Mouse (Mus musculus) effector memory CD4-positive, alpha-beta T cell, adult 5 months (primary cell): ENCODE measurements around the gene Mars. TPM values are rescaled to one million over a fixed set of nuclear protein-coding genes. Genes with fewer than 3 reads are reported as not detected.

Experiments used
- polyA plus RNA-seq: library from polyadenylated mRNA; unstranded; fragments of 100-300 nt; shearing (Covaris generic); gene quantifications from one replicate; pipeline ENCODE4 v1.2.1, GENCODE M21; 2017

Gene Mars
- 55.4 TPM for polyA plus RNA-seq

GRCm38 (mm10) chr10:127311476-127312355, at the start of gene Mars:
Mars (minus strand) TSS chr10:127311786.

GRCm38 (mm10) chr10:127353909-127354895, 42.6 kb upstream of the Mars start, which contains the start of gene Inhbe:
Inhbe (minus strand) TSS chr10:127354411.

GRCm38 (mm10) chr10:127341891-127342639, 30.5 kb upstream of the Mars start, which contains the start of gene Gli1:
Gli1 (minus strand) TSS chr10:127341974.

GRCm38 (mm10) chr10:127321621-127322020, 10.0 kb upstream of the Mars start, which contains the start of gene Arhgap9:
Arhgap9 (plus strand) TSS chr10:127321964.

GRCm38 (mm10) chr10:127288800-127289572, 22.6 kb downstream of the Mars start, which contains the start of gene Mbd6:
Mbd6 (minus strand) TSS chr10:127289018.

GRCm38 (mm10) chr10:127266112-127267091, 45.2 kb downstream of the Mars start, which contains the start of gene Dctn2:
Dctn2 (plus strand) TSS chr10:127266368.

GRCm38 (mm10) chr10:127262548-127263398, 48.8 kb downstream of the Mars start, which contains the start of gene Kif5a:
Kif5a (minus strand) TSS chr10:127263348.

Other genes starting within 250 kb of the Mars start
- 125 TPM for gene Cdk4, start 248.3 kb downstream of the Mars start, polyA plus RNA-seq
- 110 TPM for gene Tspan31, start 241.5 kb downstream of the Mars start, polyA plus RNA-seq
- gene Agap2, start 236.5 kb downstream of the Mars start, polyA plus RNA-seq, result 19.0 TPM
- 154 TPM for gene Os9, start 190.7 kb downstream of the Mars start, polyA plus RNA-seq
- gene B4galnt1, start 146.6 kb downstream of the Mars start, polyA plus RNA-seq, result 677 TPM
- 11.0 TPM for gene Slc26a10, start 131.1 kb downstream of the Mars start, polyA plus RNA-seq
- gene Arhgef25, start 121.7 kb downstream of the Mars start, polyA plus RNA-seq, result not detected
- gene Dtx3, start 116.1 kb downstream of the Mars start, polyA plus RNA-seq, result 109 TPM
- 28.9 TPM for gene Pip4k2c, start 100.2 kb downstream of the Mars start, polyA plus RNA-seq
- gene Kif5a, start 48.4 kb downstream of the Mars start, polyA plus RNA-seq, result not detected
- 74.6 TPM for gene Dctn2, start 45.4 kb downstream of the Mars start, polyA plus RNA-seq
- gene Mbd6, start 22.8 kb downstream of the Mars start, polyA plus RNA-seq, result 8.4 TPM
- gene Arhgap9, start 10.2 kb upstream of the Mars start, polyA plus RNA-seq, result 193 TPM
- gene Gli1, start 30.2 kb upstream of the Mars start, polyA plus RNA-seq, result 0.09 TPM
- gene Inhbe, start 42.6 kb upstream of the Mars start, polyA plus RNA-seq, result not detected
- gene Inhbc, start 58.6 kb upstream of the Mars start, polyA plus RNA-seq, result not detected
- gene R3hdm2, start 68.5 kb upstream of the Mars start, polyA plus RNA-seq, result 42.4 TPM
- gene Stac3, start 189.9 kb upstream of the Mars start, polyA plus RNA-seq, result not detected
- not detected for gene Ndufa4l2, start 203.2 kb upstream of the Mars start, polyA plus RNA-seq
- 51.9 TPM for gene Shmt2, start 210.7 kb upstream of the Mars start, polyA plus RNA-seq
- not detected for gene Nxph4, start 222.8 kb upstream of the Mars start, polyA plus RNA-seq